Mouse (Mus musculus) neutrophil, adult 5-6 weeks (primary cell): Measurements from ENCODE around the gene Phf1. TPM values are rescaled to one million over a fixed set of nuclear protein-coding genes. Genes with fewer than 3 reads are reported as not detected.
"Not testable (repeated sequence)": the region's sequence is repeated elsewhere in the genome, so short reads cannot be mapped to it uniquely, and the experiment has no call there.

Experiments
- ATAC-seq: fragments of 151-379, 151-347 bp; 2 replicates; pipeline ENCODE4 v1.8.0; 2017; ENCODE audit warnings: mild to moderate bottlenecking, moderate TSS enrichment; ENCODE audit not compliant: insufficient number of reproducible peaks, poor library complexity, low FRiP score, severe bottlenecking; ENCODE audit errors: extremely low read depth
- total RNA-seq: library from RNA; stranded (forward); fragments of 200-1000 nt; gene quantifications from 2 replicates; pipeline ENCODE4 v1.2.3, GENCODE M21; 2017

The Phf1 gene
- total RNA-seq: 80.8 and 95.3 TPM in 2 replicates

DNA sequence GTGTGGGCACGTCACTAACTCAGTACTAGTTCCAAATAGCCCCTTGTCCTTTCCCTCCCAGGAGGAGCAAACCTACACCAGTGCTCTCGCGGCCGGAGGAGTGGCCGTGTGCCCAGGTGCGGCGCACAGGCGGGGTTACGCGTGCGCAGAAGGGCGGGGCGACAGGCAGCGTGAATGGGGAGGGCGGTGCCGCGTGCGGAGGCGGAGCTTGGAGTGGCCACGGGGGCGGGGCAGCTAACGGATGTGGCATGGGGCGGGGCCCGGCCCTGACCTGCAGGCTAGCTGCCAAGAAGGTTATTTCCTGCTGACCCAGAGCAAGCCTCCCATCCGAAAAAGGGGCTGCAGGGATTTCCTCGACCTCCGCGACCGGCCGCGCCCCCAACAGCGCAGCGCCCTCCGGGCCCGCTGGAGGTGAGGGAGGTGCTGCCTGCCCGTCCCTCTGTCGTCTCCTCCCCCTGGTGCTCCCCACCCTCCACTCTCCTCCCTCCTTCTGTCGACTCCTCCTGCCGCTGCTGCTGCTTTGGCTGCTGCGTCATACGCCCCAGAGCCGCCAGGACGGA lies at the start of gene Phf1:
TSS of gene Phf1 (plus strand) at position 214 of the 560 bp plus-strand sequence.
- peak; percentile 86 for ATAC-seq

DNA sequence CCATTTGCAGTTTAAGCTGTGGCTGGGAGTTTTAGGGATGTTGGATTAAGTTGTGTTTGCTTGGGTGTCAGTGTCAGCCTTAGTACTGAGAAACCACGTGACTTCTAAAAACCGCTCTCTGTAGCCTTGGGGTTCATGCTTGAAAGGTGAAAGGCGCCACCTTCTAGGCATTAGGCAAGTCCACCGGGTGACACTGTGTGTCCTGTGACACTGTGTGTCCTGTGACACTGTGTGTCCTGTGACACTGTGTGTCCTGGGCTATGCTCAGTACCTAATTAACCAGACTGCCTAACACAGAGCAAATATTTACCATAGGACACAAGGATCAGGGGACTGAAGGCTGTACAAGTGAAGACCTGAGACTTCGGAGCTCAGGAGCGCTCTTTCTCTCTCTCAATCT lies 49.3 kb upstream of the Phf1 start:
- ATAC-seq: no peak

DNA sequence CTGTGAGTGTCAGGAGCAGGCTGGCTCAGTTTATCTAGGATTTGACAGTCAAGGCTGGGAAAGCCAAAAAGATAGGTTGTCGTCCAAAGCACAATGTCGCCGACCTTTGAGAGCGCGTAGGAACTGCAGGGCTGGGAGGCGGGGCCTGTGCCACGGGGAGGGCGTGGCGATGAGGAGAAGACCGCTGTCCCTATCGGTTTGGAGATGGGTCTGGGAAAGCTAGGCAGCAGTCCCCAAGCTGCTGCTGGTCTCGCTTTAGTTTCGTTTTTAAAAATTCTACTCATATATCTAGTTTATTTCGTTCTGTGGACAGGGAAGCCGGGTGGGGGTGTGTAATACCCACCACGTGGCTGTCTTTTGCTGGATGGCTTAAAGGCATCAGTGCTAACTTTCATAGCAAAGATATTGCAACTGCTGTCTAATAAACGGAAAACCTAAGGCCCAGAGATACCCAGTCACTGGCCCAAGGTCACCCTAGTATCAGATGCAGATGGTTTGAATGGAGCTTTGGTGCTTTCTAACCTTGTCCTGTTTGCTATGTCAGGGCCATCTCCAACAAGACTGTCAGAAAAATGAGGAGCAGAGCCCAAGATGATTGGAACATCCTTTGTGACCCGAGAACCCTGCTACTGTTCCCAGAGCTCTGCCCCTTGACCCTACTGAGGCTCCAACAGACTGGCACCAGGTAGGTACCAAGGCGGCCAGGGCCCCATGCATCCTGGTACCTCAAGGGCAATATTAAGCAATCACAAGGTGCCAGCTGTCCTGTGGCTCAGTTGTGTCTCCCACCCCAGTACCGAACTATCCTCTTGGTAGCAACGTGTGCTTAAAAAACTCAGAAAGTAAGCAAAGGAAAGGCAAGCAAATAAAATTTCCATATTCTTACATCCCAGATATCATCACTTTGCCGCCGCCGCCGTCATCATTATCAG lies 47.6 kb upstream of the Phf1 start:
- peak; percentile 61 for ATAC-seq

DNA sequence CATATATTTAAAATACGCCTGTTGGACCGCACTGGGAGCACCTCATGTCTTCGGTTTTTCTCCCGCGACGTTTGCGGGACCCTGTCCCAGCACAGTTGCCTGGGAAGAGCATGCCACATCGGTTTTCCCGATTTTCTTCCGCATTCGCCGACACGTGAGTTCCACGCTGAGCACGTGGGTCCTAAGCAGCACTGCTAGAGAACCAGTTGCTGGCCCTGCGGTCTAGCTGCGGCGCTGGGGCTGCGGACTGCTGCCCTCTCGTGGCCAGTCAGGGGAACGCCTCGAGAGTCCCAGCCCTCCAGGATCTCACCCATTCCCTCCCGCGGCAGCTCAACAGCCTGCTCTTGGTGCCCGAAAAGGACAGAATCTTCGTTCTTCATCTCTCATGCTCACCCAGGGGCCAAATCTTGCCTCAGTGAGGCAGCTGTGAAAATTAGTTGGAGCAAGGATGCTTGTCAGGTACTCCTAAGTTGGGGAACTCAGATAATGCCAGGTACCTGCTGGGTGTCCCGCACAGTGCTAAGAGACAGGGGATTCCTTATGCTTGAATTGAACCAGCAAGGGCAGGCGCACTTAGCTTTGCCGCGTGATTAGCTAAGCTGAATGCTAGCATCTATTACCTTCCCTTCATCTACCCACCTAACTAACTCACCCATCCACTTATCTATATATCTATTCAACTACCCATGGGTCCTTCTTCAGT lies 46.7 kb upstream of the Phf1 start:
- peak; percentile 77 for ATAC-seq

DNA sequence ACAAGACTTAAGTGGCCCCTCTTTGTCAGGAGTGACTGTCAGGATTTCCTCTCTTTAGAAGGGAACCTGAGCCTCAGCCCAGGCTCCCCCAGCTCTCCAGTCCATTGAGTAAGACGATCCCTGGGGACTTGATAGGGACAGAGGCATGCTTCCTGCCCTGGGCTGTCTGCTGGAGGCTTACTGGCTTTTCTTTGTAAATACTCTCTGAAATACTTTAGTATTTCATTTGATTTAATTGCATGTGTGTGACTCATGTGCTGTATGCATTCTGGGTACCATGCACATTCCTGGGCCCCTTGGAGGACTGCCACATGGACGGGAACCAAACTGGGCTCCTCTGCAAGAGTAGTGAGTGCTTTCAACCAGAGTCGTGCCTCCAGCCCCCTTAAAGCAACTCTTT lies 44.9 kb upstream of the Phf1 start:
- no peak for ATAC-seq

DNA sequence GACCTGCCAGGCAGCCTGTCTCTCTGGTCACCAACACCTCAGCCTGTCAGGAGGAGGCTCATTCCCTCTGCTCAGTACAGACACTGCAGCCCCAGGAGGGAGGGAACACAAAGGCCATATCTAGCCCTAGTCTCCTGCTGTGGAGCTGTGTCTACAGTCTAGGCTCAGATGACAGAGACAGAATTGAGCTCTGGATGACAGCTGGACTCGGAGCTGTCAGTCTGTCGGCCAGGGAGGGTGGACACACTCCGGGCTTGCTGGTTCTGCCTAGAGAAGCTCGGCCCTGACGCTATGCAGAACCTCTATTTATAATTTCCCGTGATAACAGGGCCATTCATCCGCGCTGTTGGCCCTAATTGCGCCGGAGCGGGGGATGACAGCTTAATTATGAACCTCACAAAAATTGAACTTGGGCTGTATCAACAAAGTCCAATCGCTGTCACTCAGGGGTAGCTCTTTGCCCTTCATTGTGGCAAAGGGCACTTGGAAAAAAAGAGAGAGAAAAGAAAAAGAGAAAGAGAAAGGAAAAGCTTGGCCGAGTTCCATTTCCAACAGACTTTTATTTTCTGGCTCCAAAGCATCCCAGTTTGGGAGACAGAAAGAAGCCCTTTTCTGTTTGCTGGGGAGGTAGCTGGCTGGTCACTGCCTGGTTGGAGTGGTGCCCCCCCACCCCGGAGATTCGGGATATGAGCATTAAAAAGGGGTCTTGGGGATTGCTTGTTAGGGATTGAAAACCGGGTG lies 40.0 kb upstream of the Phf1 start:
- no peak for ATAC-seq

DNA sequence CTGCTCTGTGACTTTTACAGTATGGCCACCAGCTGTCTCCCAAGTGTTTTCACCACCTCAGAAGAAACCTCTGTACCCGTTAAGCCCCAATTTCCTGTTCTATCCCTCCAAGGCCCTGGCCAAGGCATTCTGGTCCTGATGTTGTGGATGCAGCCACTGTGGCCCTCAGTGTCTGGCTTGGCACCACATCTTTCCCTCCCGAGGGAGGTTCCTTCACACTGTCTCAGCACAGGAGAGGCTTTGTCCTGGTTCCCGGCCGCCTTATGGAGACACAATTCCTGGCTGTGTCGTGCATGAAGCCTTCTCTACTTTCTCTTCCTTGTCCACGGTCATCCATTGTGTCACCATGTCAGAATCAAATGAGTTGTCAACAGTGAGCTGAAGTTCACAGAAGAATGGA lies 39.4 kb upstream of the Phf1 start:
- no peak for ATAC-seq

DNA sequence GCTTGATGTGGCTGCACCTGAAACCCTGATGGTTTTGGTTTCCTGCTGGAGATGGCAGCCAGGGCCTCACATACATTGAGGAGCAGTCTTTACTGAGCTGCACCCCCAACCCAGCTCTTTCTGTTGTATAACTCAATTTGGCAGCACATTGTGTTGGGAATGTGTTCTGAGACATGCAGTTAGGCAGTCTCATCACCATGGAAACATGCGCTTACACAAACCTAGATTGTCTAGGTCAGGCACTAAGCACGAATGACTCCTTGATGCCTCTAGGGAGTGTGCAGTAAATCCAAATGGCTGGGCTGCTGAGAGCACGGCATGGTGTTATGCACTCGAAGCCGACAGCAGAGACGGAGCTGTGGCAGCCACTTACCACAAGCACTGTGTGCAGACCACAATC lies 38.5 kb upstream of the Phf1 start:
- ATAC-seq: no peak

DNA sequence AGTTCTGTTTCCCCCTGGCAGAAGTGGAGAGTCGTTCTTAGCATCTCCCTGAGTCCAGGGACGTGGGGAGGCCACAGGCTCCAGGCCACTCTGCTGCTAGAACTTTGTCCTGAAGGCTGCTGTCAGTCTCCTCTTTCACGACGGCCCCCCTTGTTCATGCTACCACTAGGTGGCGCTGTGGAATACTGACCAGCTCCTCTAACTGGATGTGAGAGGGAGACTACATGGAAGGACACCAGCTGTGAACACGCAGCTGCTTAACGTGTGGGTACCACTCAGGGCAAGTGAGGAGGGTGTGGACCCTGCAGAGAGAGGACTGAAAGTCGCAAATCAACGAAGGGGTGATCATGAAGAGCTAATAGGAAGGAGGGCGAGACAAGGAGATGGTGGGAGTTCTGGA lies 37.3 kb upstream of the Phf1 start:
- ATAC-seq: peak; percentile 68; the same call in 1 of the 2 replicates

DNA sequence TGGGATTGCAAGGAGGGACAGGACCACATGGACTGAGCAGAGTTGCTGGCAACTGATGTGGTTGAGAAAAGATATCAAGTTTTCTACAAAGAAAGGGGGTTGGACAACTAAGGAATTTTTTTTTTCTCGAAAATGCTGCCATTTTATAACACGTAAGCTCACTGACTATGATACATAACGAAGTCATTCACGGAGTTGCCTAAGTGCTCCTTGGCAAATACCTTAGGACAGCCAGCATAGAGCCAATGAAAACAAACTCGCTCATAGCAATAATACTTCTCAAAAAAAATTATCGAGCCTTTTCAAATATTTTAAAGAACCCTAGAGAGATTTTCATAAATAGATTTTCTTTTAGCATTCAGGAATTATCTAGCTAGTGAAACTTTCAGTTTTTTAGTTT lies 31.9 kb upstream of the Phf1 start:
- no peak for ATAC-seq

DNA sequence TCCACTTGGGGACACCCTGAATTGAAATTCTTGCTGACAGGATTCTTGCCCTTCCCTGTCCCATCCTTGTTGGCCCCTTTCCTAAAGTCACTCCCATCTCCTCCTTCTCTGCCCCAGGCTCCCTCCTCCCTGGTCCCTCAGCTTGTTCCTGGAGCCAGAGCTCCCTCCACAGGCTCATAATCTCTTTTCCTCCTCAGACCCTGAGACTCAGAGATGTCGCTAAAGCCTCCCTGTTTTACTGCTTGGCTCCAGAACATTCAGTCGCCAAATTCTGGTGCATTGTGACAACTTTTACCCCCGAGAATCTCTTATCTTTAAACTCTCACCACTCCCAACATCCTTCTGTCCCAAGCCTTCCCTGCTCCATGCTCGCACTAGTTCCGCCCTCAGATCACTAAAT lies 28.5 kb upstream of the Phf1 start:
- no peak for ATAC-seq

DNA sequence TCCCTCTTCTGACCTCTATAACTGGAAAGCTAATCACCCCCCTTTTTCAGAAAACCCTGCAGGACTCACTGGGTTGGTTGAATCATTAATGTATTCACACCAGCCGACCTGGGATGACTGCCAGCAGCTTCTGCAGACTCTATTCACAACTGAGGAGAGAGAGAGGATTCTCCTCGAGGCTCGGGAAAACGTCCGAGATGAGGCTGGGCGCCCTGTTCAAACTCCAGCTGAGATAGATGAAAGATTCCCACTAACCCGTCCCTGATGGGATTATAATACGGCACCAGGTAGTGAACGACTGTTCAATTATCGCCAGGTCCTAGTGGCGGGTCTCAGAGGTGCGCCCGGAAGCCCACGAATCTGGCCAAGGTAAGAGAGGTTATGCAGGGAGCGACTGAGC lies 25.3 kb upstream of the Phf1 start:
- not testable (repeated sequence) for ATAC-seq

DNA sequence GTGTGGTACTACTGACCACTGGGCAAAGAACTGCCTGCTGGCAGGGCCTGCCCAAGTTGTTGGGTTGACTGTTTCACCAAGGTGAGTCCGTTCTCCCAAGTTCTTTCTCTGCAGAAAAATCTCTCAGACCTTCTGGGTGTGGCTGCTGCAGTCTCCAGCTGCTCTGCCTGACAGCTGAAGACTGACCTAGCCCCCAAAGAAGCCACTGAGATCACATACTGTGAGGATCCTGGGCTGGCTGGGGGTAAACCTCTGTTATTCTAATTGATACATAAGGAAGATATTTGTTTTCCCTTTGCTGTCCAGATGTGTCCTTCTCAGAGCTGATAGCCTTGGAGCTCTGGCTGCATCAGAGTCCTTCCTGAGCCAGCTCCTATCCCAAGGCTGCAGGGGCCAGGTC lies 17.6 kb upstream of the Phf1 start:
- no peak for ATAC-seq

DNA sequence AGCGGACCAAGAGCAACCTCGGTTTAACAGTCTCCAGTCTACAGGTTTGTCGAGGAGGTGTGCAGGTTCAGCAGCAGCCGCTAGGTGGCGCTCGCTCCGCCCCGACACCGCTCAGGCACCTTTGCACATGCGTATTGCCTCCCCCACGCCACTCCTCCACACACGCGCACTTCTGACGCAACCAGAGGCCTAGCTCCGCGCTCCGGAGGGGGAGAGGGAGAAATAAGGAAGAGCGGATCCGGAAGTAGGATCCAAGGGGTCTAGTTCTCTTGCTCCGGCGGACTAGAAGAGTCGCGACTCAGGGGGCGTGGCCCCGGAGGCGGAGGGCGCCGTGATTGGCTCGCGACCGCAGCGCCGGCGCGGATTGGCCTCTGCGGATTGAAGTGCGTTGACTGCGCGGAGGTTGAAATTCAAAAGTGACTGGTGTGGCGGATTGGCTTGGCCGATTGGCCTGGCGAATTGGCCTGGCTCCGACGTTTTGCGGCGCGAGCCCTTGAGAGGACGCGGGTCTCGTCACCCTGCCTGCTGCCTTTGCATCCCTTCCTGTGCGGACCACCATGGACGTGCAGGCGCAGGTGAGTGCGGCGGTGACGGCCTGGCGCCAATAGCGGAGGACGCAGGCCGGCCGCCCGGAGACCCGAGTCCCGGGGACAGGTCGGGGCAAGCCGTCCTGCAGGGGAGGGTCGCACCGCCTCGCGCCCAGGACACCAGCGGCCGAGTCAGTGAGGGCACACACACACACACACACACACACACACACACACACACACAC lies 16.0 kb upstream of the Phf1 start, which contains the start of gene Kifc5b:
TSS of gene Kifc5b (plus strand) at position 381 of the 772 bp plus-strand sequence.
- ATAC-seq: peak; percentile 98

DNA sequence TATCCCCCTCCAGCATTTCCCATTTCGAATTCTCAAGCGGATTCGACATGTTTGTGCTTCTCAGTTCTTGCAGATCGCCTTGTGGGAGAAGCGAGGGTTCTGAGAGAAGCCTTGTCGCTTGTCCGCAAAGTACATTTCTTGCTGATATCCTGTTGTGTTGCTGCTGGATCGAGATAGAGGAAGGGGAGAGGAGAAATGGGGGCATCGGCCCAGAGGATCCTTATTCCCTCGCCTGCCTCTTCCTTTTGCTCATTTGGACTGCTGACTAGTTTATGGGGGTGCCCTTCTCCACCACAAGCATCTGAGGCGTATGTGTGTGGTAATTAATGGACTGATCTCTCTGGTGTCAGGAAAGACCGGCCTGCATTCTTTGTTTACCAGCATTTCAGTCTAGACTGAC lies 15.3 kb upstream of the Phf1 start:
- ATAC-seq: not testable (repeated sequence)

DNA sequence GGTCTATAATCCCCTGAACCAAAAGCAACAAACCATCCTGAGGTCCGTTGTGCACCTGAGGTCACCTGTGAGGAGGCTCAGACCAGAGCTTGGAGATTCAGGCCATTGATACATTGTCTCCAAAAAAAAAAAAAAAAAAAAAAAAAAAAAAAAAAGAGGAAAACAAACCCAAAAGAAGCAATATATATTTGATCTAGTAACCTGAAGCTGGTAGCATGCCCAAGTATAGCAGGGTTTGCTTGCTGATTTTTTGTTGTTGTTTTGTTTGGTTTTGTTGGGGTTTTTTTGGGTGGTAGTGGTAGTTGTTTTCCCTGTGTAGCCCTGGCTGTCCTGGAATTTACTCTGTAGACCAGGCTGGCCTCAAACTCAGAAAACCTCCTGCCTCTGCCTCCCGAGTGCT lies 14.5 kb upstream of the Phf1 start:
- ATAC-seq: no peak

DNA sequence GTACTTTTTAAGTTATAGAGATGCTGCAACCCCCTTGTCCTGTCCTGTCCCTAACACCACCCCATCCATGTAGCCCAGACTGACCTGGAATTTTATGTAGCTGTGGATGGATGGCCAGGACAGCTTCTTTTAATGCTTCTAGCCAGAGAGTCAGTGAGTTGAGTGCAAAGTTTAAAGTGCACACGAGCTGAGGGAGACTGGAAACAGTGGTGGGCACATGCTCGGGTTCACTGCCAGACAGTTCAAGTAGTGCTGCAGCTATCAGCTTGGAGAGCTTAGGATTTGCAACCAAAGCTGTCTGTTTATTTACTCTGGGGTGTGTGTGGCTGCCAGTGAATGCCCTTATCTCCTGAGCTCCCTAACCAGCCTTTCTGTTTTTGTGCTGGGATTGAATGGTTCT lies 13.3 kb upstream of the Phf1 start:
- ATAC-seq: not testable (repeated sequence)

DNA sequence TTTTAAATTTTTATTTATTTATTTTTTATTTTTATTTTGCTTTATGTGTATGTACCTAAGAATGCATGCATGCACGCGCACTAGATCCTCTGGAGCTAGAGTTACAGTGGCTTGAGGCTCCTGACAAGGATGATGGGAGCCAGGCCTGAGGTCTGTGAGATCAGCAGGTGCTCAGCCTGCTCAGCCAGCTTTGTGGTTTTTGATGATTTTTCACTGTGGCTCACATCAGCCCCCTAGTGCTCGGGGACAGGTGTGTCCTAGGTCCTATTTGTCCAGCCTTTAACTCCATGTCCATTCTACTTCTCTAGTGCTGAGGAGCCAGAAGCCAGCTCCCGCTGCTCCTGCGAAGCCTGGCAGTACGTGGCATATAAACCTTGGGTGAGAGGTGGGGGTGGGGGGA lies 10.5 kb upstream of the Phf1 start:
- not testable (repeated sequence) for ATAC-seq
